Mouse (Mus musculus): ENCODE measurements around the gene Mns1.

The Mns1 gene

GRCm38 (mm10) chr9:72479276-72479675 lies 41.5 kb downstream of the Mns1 start:
- DNase-seq: no peak

GRCm38 (mm10) chr9:72488523-72488922 lies 50.7 kb downstream of the Mns1 start:
- DNase-seq: no peak

- DNase-seq: no peak
Measured at GRCm38 (mm10) chr9:72489131-72489530, 51.3 kb downstream of the Mns1 start.

- peak; percentile 87 to 91 for DNase-seq
Measured at GRCm38 (mm10) chr9:72491559-72492193, 53.9 kb downstream of the Mns1 start.

GRCm38 (mm10) chr9:72492194-72492565 lies 54.4 kb downstream of the Mns1 start, which contains the start of gene Tex9:
TSS of gene Tex9 (minus strand) at chr9:72492212.
- DNase-seq: no peak

GRCm38 (mm10) chr9:72493465-72493864 lies 55.7 kb downstream of the Mns1 start:
- DNase-seq: no peak

- no peak for DNase-seq
Measured at GRCm38 (mm10) chr9:72493984-72494685, 56.3 kb downstream of the Mns1 start.

- no peak for DNase-seq
Measured at GRCm38 (mm10) chr9:72496691-72497090, 58.9 kb downstream of the Mns1 start.

- DNase-seq: no peak
Measured at GRCm38 (mm10) chr9:72497171-72497570, 59.4 kb downstream of the Mns1 start.

All from cerebellum, postnatal 36 days (tissue).